Mouse (Mus musculus) MEL (cell line): ENCODE measurements at regions not wholly inside any gene's neighbourhood (a gene's known extent, or its start where the extent isn't known, plus 50 kb on each side); places are given as distances from the start of the nearest gene placed in this dataset.

Experiments
- CHD2 ChIP-seq: IDR thresholded peaks from 2 replicates; pipeline ENCODE4 v1.6.1; 2011; ENCODE audit warnings: low read length, improper control_type of control experiment
- CTCF ChIP-seq, 3 experiments: IDR thresholded peaks in 2 of 3; conservative IDR thresholded peaks in 1 of 3; 2 replicates each; pipeline ENCODE4 v1.5.1; 2011 to 2012; ENCODE audit warnings: low read length in 3 of 3, low read depth in 2 of 3, mild to moderate bottlenecking in 2 of 3, improper control_type of control experiment in 1 of 3, inconsistent platforms in 1 of 3, mixed read lengths in 1 of 3, moderate library complexity in 1 of 3; ENCODE audit not compliant: control insufficient read depth in 1 of 3, insufficient read depth in 1 of 3, poor library complexity in 1 of 3, severe bottlenecking in 1 of 3
- GATA1 ChIP-seq: IDR thresholded peaks from 2 replicates; pipeline ENCODE4 v1.6.1; 2011; ENCODE audit warnings: low read depth, low read length, improper control_type of control experiment
- MEF2A ChIP-seq: IDR thresholded peaks from 2 replicates; pipeline ENCODE4 v1.6.1; 2014; ENCODE audit warnings: low read depth, mild to moderate bottlenecking, inconsistent platforms, low read length, improper control_type of control experiment; ENCODE audit not compliant: poor library complexity, insufficient replicate concordance, severe bottlenecking; ENCODE audit errors: extremely low read depth
- MYB ChIP-seq: IDR thresholded peaks from 2 replicates; pipeline ENCODE4 v1.6.1; 2011; ENCODE audit warnings: mild to moderate bottlenecking, low read depth, low read length, improper control_type of control experiment
- NRF1 ChIP-seq: IDR thresholded peaks from 2 replicates; pipeline ENCODE4 v1.6.1; 2014; ENCODE audit warnings: low read depth, mild to moderate bottlenecking, inconsistent platforms, low read length, improper control_type of control experiment, moderate library complexity; ENCODE audit not compliant: poor library complexity, insufficient read depth, severe bottlenecking
- POLR2A ChIP-seq, 2 experiments: IDR thresholded peaks; 2 replicates each; pipeline ENCODE4 v1.6.1; 2011 to 2012; ENCODE audit warnings: low read length in 2 of 2, mild to moderate bottlenecking in 2 of 2, control low read depth in 1 of 2, improper control_type of control experiment in 1 of 2, low read depth in 1 of 2, moderate library complexity in 1 of 2; ENCODE audit not compliant: control insufficient read depth in 1 of 2, insufficient read depth in 1 of 2, poor library complexity in 1 of 2
- RAD21 ChIP-seq: IDR thresholded peaks from 2 replicates; pipeline ENCODE4 v1.6.1; 2011; ENCODE audit warnings: mild to moderate bottlenecking, low read depth, low read length, improper control_type of control experiment

DNA sequence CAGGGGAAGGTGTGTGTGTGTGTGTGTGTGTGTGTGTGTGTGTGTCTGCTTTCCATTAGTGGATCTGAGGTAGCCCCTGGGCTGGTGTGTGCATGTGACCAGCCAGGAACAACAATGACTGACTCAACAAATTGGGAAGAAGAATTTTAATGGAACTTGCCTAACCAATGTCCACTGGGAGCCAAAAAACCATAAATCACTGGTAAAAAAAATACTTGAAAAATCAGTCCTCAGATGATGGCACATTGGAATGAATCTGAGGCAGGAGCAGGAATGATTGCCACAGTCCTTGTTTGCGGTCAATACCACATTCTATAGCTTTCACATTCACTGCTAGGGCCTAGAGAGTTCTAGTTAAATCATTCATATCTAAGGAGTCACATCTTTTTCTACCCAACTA lies 487.8 kb downstream of the Ets1 start:
- no peak for TF ChIP-seq CTCF (IDR thresholded peaks at IDR 0.05 in 2 of 3, conservative IDR thresholded peaks at IDR 0.05 in 1 of 3; ENCODE audit: control insufficient read depth in 1 of 3, insufficient read depth in 1 of 3, low read depth in 2 of 3, low read length in 3 of 3, poor library complexity in 1 of 3, severe bottlenecking in 1 of 3)
- TF ChIP-seq POLR2A (IDR thresholded peaks at IDR 0.05; ENCODE audit: control insufficient read depth in 1 of 2, insufficient read depth in 1 of 2, low read depth in 1 of 2, low read length in 2 of 2, poor library complexity in 1 of 2), result no peak
- no peak for TF ChIP-seq MYB
- TF ChIP-seq RAD21, result no peak
- no peak for TF ChIP-seq NRF1
- no peak for TF ChIP-seq MEF2A
- no peak for TF ChIP-seq CHD2
- no peak for TF ChIP-seq GATA1
